Mouse (Mus musculus) testis, postnatal 10 days (tissue): ENCODE data around the gene Chd9.
"Not testable (repeated sequence)": the region's sequence is repeated elsewhere in the genome, so short reads cannot be mapped to it uniquely, and the experiment has no call there.

Source experiments
- DNase-seq: peaks from one replicate; pipeline ENCODE4 v3.0.0; 2021; ENCODE audit warnings: low spot score

Gene Chd9

GRCm38 (mm10) chr8:90907848-90908551 is 79.8 kb downstream of the Chd9 start:
- peak; percentile 96 for DNase-seq

DNA sequence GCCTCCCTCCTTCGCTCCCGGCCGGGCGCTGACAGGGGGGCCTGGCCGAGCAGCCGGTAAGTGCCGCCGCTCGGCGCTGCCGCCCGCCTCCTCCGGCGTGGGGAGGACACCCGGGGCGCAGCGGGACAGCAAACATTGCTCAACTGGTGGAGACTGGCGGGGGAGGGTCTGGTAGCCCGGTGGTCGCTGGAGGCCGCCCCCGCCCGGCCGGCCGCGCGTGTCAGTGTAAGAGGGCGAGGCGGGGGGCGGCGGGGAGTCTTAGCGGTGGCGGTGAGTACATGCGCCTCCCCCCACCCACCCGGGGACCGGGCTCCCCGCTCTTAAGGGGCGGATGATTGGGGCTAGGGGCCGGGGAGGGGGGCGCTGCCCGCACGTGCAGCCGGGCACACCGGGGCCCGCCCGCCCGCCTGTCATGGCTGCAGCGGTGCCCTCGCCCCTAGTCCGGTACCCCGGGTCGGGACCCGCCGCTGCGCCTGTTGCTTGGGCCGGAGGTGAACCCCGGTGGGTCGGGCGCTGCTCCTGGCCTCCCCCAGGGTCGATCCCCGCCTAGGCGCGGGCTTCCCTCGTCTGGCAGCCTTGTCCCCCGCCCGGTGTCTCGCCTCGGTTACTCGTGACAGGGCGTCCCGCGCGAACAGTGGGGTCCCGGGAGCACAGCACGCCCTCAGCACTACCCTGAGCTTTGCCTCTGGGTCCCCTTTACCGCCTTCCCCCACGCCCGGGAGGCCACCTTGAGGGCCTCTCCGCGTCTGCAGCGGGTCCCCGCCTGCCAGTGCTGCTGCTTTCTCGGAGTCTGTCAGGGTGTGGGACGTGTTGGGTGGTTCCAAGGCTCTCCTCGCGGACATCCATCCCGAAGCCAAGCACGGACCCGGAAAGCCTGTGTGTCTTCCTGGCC is 80.7 kb downstream of the Chd9 start:
- DNase-seq = peak; percentile 75

DNA sequence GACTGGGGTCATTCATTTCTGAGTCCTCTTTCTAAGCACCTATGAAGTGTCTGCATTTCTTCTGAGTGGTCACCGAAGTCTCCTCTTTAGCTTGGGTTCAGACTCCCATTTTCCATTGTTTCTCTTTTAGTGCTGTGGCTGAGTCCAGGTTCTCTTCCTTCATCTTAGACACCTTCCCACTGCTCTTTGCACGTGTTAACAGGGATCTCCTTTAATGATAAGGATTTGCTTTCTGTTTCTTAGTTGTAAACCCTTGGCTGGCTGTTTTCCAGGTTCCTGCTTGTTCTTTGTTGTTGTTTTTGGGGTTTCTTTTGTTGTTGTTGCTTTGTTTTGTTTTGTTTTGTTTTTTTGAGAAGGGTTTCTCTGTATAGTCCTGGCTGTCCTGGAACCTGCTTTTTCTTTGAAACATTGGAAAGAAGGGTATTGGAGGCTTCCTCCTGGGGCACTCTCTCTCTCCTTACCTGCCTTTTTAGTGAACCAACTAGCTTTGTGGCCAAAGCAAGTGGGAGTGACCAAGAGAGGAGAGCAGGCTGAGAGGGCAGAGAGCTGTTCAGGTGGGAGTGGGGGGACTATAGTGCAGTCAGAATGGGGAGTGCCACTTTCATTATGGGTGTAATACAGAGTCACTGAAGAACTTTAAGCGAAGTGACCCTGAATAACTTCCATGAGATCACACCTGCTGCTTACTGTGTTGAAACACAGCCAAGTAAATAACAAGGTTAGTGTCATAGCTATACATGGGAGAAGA is 95.2 kb downstream of the Chd9 start:
- no peak for DNase-seq

GRCm38 (mm10) chr8:90928412-90928811 is 100.3 kb downstream of the Chd9 start:
- no peak for DNase-seq

DNA sequence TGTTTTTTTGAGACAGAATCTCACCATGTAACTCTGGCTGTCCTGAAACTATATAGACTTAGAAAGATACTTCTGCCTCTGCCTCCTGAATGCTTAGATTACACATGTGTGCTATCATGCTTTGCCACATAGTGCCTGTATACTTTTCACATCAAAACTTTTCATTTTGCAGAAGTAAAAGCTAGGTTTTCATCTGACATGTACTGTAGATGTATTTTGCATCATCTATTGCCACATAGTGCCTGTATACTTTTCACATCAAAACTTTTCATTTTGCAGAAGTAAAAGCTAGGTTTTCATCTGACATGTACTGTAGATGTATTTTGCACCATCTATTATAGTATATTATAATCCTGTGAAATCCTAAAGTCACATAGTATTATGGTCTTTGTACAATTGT is 102.0 kb downstream of the Chd9 start:
- DNase-seq = not testable (repeated sequence)

DNA sequence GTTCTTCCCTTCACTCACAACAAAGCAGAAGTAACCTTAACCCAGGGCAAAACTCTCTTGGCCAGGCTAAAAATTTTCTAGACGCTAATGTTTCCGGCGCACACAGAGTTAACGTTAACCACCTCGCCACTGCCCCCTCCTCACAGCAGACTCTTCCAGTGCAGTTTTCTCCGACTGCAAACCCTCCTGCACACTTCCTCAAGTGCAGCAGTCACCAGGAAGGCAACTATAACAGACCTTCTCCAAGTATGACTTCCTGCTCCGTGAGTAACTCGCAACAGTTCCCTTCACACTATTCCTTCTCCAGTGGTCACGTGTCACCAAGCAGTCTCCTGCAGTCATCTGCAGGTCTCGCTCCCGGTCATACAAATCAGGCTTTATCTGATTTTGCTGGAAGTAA is 104.8 kb downstream of the Chd9 start:
- no peak for DNase-seq

DNA sequence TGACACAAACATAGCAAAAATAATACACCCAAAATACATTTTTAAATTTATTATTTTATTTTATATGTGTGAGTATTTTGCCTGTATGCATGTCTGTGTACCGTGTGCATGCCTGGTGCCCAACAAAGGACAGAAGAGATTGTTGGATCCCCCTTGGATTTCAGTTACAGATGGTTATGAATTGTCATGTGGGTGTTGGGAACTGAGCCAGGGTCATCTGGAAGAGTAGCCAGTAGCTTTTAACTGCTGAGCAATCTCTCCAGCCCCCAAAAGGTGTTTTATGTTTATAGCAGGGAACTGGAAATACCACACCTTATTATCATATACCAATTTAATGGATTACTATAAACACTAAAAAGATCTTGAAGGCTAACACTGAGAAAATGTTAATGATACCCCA is 106.6 kb downstream of the Chd9 start:
- DNase-seq = no peak

DNA sequence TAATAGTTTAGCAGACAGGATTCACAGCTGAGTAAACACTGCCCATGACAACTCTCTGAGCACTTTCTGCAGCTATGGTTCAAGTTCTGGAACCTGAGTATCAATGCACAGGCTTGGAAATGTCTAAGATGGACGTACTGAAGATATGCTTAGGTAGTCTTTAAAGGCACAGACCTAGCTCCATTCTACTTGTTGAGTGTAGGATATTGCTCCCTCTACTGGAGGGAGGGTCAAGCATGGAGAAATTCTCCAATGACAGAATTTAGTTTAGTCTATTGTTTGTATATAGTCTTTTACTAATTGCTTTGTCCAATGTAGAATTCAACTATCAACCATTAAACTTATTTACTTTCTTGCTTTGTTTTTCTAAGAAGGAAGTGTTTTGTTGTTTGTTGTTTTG is 108.7 kb downstream of the Chd9 start:
- no peak for DNase-seq

GRCm38 (mm10) chr8:90938352-90938930 is 110.3 kb downstream of the Chd9 start:
- no peak for DNase-seq

DNA sequence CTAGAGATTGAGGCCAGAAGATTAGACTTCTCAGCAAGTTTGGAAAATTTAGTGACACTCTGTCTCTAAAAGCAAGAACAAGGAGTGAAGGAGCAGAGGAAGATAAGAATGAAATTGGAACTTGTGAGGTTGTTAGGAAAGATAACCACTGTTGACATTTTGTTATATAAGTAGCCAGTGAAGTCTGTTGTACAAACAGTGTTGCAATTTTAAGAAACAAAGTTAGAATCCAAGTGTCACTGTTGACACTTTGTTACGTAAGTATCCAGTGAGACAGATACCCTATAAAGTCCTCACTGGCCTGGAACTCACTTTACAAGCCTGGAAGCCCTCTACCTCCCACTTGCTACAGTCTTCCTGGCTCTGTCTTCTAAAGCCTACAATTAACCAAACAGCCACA is 111.7 kb downstream of the Chd9 start:
- no peak for DNase-seq

- no peak for DNase-seq
Observed at GRCm38 (mm10) chr8:90943770-90944169, 115.6 kb downstream of the Chd9 start.

DNA sequence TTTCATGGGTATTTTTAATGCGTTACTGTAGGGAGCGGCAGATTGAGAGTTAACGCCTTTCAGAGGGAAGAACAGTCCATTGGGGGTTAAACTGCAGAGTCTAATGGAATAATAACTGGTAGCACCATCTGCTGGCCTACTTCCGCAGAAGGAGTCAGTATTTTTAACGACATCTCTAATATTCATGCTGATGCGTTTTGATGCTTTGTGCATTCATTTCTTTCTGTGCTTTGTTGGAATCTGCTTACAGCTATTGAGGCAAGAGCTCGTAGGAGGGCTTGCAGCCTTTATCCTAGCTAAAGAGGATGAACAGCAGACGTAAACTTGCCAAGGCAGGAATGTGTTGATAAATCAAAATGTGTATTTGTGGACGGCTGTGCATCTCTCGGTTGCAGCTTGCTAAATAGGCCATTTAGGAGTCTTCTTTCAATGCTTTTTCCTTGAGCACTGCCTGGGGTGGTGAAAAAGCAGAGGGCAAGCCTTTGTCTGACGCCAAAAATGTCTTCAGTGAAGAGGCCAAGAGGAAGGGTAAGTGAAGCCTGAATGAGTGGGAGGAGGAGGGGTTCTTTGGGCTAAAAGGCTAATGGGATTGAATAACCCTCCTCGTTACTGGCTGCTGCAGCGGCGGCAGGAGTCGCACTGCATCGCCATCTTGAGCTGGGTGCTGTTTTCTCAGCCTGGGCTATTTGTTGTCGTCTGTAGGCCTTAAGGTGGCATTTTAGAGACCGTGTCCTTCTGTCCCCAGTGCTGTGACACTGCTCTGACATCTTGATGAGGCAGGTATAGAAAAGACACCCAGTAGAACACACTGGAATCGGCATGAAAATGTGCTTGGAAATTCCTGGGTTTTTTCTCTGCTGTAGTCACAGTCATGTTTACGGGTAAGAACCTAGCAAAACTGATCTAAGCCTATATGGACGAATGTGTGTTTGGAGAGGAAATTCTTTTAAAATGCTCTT is 126.9 kb downstream of the Chd9 start:
- peak; percentile 67 for DNase-seq

DNA sequence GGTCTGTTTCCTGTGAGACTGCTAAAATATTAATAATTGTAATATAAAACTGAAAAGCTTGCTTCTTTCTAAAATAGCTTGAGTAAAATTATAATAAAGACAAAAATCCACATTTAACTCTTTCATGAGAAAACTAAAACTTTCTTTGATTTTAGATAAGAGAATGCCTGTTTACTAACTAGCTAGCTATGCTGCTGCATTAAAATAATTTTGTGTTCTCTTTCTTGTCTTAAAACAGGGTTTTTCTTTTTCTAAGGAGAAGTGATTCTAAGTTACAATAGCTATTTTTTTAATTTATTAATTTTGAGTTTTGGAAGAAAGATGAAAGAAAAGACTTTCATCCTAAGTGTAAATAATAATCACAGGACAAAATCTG is 127.6 kb downstream of the Chd9 start:
- no peak for DNase-seq

GRCm38 (mm10) chr8:90956390-90956789 is 128.2 kb downstream of the Chd9 start:
- DNase-seq = no peak

GRCm38 (mm10) chr8:90957711-90958110 is 129.6 kb downstream of the Chd9 start:
- DNase-seq = no peak

DNA sequence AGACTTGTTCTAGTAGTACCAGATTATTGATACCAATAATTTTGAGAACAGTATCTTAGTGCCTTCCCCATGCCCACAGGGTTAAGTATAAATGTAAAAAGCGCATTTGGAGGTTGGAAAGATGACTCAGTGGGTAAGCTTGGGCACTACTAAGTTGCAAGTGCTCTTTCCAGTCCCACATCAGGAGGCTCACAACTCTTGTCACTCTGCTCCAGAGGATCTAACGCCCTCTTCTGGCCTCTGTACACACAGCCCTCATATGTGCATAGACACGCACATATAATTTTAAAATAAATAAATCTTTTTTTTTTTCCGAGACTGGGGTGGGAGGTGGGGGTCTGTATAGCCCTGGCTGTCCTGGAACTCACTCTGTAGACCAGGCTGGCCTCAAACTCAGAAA is 131.6 kb downstream of the Chd9 start:
- DNase-seq = no peak

DNA sequence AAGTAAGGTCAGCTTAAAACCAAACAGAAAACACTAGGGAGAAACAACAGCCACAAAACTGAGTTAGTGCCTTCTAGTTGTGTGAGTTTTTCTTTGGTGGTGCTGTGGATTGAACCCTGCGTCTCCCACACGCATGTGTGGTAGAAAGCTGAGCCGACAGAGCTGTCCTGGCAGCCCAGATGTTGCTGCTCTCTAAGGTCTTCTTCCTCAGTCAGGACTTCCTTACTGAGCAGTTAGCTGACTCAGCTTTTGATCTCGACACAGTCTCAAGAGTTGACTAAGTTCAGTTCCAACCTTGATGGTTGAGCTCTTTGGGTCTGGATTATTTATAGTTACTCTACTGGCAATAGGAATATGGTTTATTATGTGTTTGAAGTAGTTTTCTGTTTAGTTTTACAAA is 133.5 kb downstream of the Chd9 start:
- DNase-seq = no peak

DNA sequence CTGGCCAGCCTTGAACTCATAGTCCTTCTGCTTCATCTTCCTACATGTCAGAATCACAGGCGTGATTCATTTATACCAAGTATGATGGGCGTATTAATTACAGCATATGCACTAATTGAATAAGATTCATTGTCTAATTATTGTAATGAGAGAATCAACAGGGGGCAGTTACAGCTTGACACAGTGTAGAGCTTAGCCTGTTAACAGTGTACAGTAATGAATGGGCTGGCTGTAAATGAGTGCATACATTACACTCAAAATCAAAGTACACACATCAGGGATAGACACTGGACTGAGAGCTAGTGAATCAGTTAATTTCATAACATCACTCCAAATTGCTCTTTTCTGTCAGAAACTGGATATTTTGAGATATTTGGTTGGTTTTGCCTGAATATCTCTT is 135.9 kb downstream of the Chd9 start:
- no peak for DNase-seq

DNA sequence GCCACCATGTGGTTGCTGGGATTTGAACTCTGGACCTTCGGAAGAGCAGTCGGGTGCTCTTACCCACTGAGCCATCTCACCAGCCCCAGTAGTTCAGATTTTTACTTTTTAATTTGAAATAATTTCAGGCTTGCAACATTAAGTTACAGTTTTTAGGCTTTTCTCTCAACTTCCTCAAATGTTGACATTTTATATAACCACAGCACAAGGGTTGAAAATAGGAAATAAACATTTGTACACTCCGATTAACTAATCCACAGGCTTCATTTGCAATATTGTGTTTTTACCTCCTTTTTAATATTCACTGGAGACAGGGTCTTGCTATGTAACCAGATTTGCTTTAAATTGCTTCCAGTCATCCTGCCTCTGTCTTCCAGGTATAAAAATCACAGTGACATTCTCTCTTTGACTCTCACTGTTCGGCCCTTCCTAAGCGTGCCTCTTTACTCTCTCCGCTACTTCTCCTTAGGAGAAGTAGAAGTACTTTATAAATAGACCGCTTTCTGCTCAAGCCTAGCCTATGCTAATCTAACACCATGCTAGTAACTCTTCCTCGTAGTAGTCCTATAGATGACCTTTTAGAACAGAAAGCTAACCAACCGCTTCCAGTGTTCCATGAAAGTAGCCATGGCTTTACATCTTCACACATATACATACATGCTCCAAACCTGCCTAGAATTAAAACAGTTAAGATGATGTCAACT is 137.5 kb downstream of the Chd9 start:
- DNase-seq = no peak

DNA sequence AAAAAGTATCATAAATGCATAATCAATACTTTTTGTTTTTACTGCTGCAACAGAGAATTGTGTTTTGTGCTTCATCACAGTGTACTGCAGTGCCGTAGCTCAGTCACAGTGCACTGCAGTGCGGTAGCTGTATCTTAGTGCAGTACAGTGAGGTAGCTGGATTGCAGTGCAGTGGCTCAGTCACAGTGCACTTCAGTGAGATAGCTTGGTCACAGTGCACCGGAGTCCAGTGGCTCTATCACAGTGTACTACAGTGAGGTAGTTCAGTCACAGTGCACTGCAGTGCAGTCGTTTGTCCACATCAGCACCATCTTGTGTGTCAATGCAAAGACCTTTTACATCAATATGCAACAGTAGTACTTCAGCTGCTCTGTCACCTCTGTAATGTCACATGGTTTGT is 140.2 kb downstream of the Chd9 start:
- no peak for DNase-seq

GRCm38 (mm10) chr8:90976960-90977371 is 148.8 kb downstream of the Chd9 start:
- no peak for DNase-seq
